Mouse (Mus musculus) limb, embryonic 14.5 days (tissue): Measurements from ENCODE around the gene Mfap1a. TPM values are rescaled to one million over a fixed set of nuclear protein-coding genes. Genes with fewer than 3 reads are reported as not detected.
A peak's percentile ranks its signal among the peaks of the same experiment; 100 is the strongest.

Source experiments
- ATAC-seq: fragments of 200-750 bp; cut with Nextera tagmentation; 2 replicates; pipeline ENCODE4 v1.8.0; 2017; ENCODE audit warnings: low read depth, moderate number of reproducible peaks, moderate TSS enrichment; ENCODE audit not compliant: low FRiP score
- DNase-seq: peaks from one replicate; pipeline ENCODE4 v3.0.0-alpha.2; 2015; ENCODE audit warnings: low spot score
- H3K27ac ChIP-seq: fragments of 300-500 bp; sonication (generic); replicated peaks from 2 replicates; pipeline ENCODE4 v1.5.1; 2014; ENCODE audit warnings: low read depth, mild to moderate bottlenecking, low read length, moderate library complexity, mixed read lengths
- H3K27me3 ChIP-seq: fragments of 300-500 bp; sonication (generic); 2 replicates; pipeline ENCODE4 v1.6.1; 2014; ENCODE audit warnings: low read length, mixed read lengths; ENCODE audit not compliant: control insufficient read depth, insufficient read depth
- H3K36me3 ChIP-seq: fragments of 300-500 bp; sonication (generic); 2 replicates; pipeline ENCODE4 v1.6.1; 2014; ENCODE audit warnings: mild to moderate bottlenecking, low read length, moderate library complexity, mixed read lengths; ENCODE audit not compliant: control insufficient read depth, insufficient read depth
- H3K4me1 ChIP-seq: fragments of 300-500 bp; sonication (generic); 2 replicates; pipeline ENCODE4 v1.6.1; 2014; ENCODE audit warnings: antibody characterized with exemption, low read length, mixed read lengths; ENCODE audit not compliant: control insufficient read depth, insufficient read depth
- H3K4me2 ChIP-seq: fragments of 300-500 bp; sonication (generic); replicated peaks from 2 replicates; pipeline ENCODE4 v1.6.1; 2014; ENCODE audit warnings: low read depth, mild to moderate bottlenecking, low read length, moderate library complexity; ENCODE audit not compliant: severe bottlenecking
- H3K4me3 ChIP-seq: fragments of 300-500 bp; sonication (generic); replicated peaks from 2 replicates; pipeline ENCODE4 v1.5.1; 2014; ENCODE audit warnings: low read length
- H3K9ac ChIP-seq: fragments of 300-500 bp; sonication (generic); 2 replicates; pipeline ENCODE4 v1.6.1; 2014; ENCODE audit warnings: mild to moderate bottlenecking, low read depth, low read length, moderate library complexity; ENCODE audit not compliant: severe bottlenecking
- H3K9me3 ChIP-seq: fragments of 300-500 bp; sonication (generic); 2 replicates; pipeline ENCODE4 v1.6.1; 2016; ENCODE audit warnings: low read length; ENCODE audit not compliant: control insufficient read depth
- POLR2A ChIP-seq: fragments of 200-500 bp; IDR thresholded peaks from 2 replicates; pipeline ENCODE4 v1.8.0; 2012; ENCODE audit warnings: inconsistent platforms, mild to moderate bottlenecking, moderate library complexity, borderline replicate concordance; ENCODE audit not compliant: insufficient read depth, insufficient read length; ENCODE audit errors: extremely low read depth
- WGBS: fragments of 180-500 bp; shearing (Covaris S2); extraction: QIAGEN DNeasy Blood & Tissue Kit; methylation state at CpG from one replicate; pipeline ENCODE4 v1.1.7; 2014; 5-methylcytosine and 5-hydroxymethylcytosine counted together
- polyA plus RNA-seq, 2 experiments: library from polyadenylated mRNA; depleted of rRNA in 1 of 2; stranded (reverse) in 1 of 2; unstranded in 1 of 2; fragments of >200 nt; fragmentation: Nextera tagmentation in 1 of 2; extraction: Ambion mirVana in 1 of 2; gene quantifications; 2 replicates each; pipeline versions ENCODE4 v1.2.1 to v1.2.3; 2012 to 2014

Mfap1a gene
- polyA plus RNA-seq, 2 experiments, result 14.6 to 23.8 TPM

GRCm38 (mm10) chr2:121449545-121450011, 56.9 kb downstream of the Mfap1a start:
- peak overlapping the region; percentile 89 for H3K4me2 ChIP-seq
- ATAC-seq, result peak; percentile 34
- TF ChIP-seq POLR2A, result no peak
- H3K27ac ChIP-seq, result peak overlapping the region; percentile 94
- no peaks in the 10 kb centered on the region for H3K27me3 ChIP-seq
- DNase-seq, result no peak
- no peaks in the 10 kb centered on the region for H3K9me3 ChIP-seq
- peaks cover 10% of the 10 kb centered on the region for H3K4me1 ChIP-seq
- 5% methylated on average over 44 of the region's 54 CpGs for WGBS
- peak overlapping the region; percentile 99 for H3K4me3 ChIP-seq
- H3K36me3 ChIP-seq, result peaks cover 37% of the 10 kb centered on the region
- H3K9ac ChIP-seq, result peak overlapping the region; percentile 93

GRCm38 (mm10) chr2:121448739-121449535, 57.5 kb downstream of the Mfap1a start, which contains the start of gene Serf2:
TSS of gene Serf2 (plus strand) at chr2:121449195.
- ATAC-seq (peak; percentile 96), DNase-seq (peak; percentile 98)
- peak within 1 kb of the TSS; percentile 89 for H3K4me2 ChIP-seq
- TF ChIP-seq POLR2A, result peak; percentile 97
- peak within 1 kb of the TSS; percentile 94 for H3K27ac ChIP-seq
- peak within 1 kb of the TSS; percentile 99 for H3K4me3 ChIP-seq
- no peaks in the 10 kb centered on the region for H3K9me3 ChIP-seq
- H3K4me1 ChIP-seq, result peaks cover 10% of the 10 kb centered on the region
- H3K27me3 ChIP-seq, result no peaks in the 10 kb centered on the region
- peak within 1 kb of the TSS; percentile 93 for H3K9ac ChIP-seq
- peaks cover 32% of the 10 kb centered on the region for H3K36me3 ChIP-seq
- WGBS, result 2% methylated on average over 45 of the region's 74 CpGs

- WGBS, result 17% methylated on average over 9 of the region's 9 CpGs
- peak overlapping the region; percentile 94 for H3K27ac ChIP-seq
Measured at GRCm38 (mm10) chr2:121448136-121448535, 58.3 kb downstream of the Mfap1a start.

GRCm38 (mm10) chr2:121447006-121447405, 59.5 kb downstream of the Mfap1a start:
- peaks cover 13% of the 10 kb centered on the region; the same call in 1 of the 2 replicates for H3K36me3 ChIP-seq
- no peaks in the 10 kb centered on the region for H3K27me3 ChIP-seq
- no peak for DNase-seq
- no peak overlapping the region for H3K4me2 ChIP-seq
- 90% methylated on average over 3 of the region's 3 CpGs for WGBS
- TF ChIP-seq POLR2A, result no peak
- H3K9me3 ChIP-seq, result no peaks in the 10 kb centered on the region
- no peak overlapping the region for H3K27ac ChIP-seq
- H3K9ac ChIP-seq, result no peak overlapping the region
- ATAC-seq, result no peak
- H3K4me1 ChIP-seq, result peaks cover 17% of the 10 kb centered on the region
- no peak overlapping the region for H3K4me3 ChIP-seq

More at GRCm38 (mm10) chr2:121448136-121448535, 58.3 kb downstream of the Mfap1a start:
- TF ChIP-seq POLR2A, result no peak
- H3K4me1 ChIP-seq, result peaks cover 10% of the 10 kb centered on the region
- DNase-seq (peak; percentile 64), ATAC-seq (no peak)
- peak overlapping the region; percentile 61 for H3K9ac ChIP-seq
- H3K36me3 ChIP-seq, result peaks cover 24% of the 10 kb centered on the region
- peak overlapping the region; percentile 89 for H3K4me2 ChIP-seq
- no peaks in the 10 kb centered on the region for H3K9me3 ChIP-seq
- H3K27me3 ChIP-seq, result no peaks in the 10 kb centered on the region
- H3K4me3 ChIP-seq, result peak overlapping the region; percentile 99

- H3K27me3 ChIP-seq, result no peaks in the 10 kb centered on the region
Measured at GRCm38 (mm10) chr2:121446506-121446905, 60.0 kb downstream of the Mfap1a start.

More at GRCm38 (mm10) chr2:121446506-121446905, 60.0 kb downstream of the Mfap1a start:
- DNase-seq (no peak), ATAC-seq (no peak)
- Histone ChIP-seq H3K9ac (no peak overlapping the region), H3K27ac (no peak overlapping the region), H3K4me2 (no peak overlapping the region), H3K4me3 (no peak overlapping the region), H3K36me3 (peaks cover 11% of the 10 kb centered on the region; the same call in 1 of the 2 replicates), H3K4me1 (peaks cover 22% of the 10 kb centered on the region), H3K9me3 (no peaks in the 10 kb centered on the region)
- no peak for TF ChIP-seq POLR2A
- WGBS, result 68% methylated on average over 4 of the region's 4 CpGs
